Mouse (Mus musculus) adrenal gland, adult 8-10 months (tissue): ENCODE data around the gene Dclk1. TPM values are rescaled to one million over a fixed set of nuclear protein-coding genes. Genes with fewer than 3 reads are reported as not detected.

ENCODE experiments used
- DNase-seq: peaks from one replicate; pipeline ENCODE4 v3.0.0; 2022
- total RNA-seq, 4 experiments: library from RNA; stranded (reverse); gene quantifications; 2 replicates each; pipeline ENCODE4 v1.2.4; 2022

The Dclk1 gene
- total RNA-seq, 4 experiments from 2014 or later: 1.7 to 3.7 (median 2.4) TPM

- no peak for DNase-seq
These were observed 23.9 kb downstream of the Dclk1 start for GRCm38 (mm10) chr3:55266091-55266490.

DNA sequence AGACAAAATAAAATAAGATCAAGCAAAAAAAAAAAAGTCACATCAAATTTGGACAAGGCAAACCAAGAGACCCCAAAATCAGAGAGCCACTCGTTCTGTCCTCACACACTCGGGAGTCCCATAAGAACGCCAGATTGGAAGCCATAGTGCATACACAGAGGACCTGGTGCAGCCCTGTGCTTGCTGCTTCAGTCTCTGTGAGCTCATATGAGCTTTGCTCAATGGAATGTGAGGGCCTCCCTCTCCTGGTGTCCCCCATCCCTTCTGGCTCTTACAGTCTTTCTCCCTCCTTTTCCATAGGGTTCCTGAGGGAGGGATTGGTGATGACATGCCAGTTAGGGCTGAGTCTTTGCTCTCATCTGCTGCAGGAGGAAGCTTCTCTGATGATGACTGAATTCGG lies 27.6 kb downstream of the Dclk1 start:
- DNase-seq: no peak

DNA sequence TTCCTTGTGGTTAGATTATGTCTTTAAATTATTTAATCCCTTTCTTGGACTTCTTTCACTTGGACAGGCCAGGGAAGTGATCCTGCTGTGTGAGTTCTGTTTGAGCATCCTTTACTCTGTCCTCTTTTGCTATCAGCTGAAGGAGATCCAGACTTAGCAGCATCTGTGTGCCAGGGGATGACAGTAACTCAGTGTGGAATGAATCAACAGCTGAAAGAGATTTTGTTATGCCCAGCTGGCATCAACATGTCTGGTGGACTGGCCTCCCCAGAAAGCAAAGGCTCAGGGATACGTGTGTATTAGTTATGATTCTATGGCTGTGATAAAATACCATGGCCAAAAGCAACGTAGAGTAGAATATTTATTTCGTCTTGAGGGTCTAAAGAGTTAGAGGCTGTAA lies 28.2 kb downstream of the Dclk1 start:
- no peak for DNase-seq

- no peak for DNase-seq
These were observed 28.8 kb downstream of the Dclk1 start for GRCm38 (mm10) chr3:55270920-55271319.

GRCm38 (mm10) chr3:55272536-55272935 lies 30.4 kb downstream of the Dclk1 start:
- no peak for DNase-seq

DNA sequence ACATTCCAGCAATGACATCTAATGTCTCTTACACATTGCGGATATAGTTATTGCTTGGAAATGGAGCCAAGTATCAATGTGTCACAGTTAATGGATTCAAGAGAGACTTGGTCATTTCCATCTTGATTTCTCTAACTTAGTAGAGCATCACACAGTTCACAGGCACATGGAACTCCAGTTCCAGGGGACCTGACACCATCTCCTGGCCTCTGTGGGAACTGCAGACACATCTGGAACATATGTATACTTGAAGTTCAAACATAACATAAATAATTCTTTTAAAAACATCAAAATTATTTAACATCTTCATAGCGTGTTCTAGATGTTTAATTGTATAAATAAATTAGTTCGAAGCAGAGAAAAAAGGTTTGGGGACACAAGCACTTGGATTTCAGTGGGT lies 34.3 kb downstream of the Dclk1 start:
- no peak for DNase-seq

- no peak for DNase-seq
These were observed 34.7 kb downstream of the Dclk1 start for GRCm38 (mm10) chr3:55276851-55277250.

DNA sequence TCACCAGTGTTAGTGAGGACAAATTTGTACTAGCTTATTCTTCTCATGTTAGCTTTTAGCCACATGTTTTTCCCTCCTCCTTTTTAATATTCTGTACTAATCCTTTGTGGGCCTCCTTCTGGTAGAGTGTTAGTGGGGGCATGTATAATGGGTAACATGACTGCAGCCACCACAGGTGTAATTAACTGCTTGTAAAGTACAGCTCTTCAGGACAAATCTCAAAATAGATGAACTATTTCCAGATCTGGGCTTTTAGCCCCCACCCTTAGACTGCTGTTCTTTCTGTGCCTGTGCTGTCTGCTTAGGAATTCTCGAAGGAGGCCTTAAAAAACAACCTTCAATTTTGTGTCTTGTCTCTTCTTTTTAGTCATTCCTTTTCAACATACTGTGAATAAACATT lies 35.7 kb downstream of the Dclk1 start:
- no peak for DNase-seq

DNA sequence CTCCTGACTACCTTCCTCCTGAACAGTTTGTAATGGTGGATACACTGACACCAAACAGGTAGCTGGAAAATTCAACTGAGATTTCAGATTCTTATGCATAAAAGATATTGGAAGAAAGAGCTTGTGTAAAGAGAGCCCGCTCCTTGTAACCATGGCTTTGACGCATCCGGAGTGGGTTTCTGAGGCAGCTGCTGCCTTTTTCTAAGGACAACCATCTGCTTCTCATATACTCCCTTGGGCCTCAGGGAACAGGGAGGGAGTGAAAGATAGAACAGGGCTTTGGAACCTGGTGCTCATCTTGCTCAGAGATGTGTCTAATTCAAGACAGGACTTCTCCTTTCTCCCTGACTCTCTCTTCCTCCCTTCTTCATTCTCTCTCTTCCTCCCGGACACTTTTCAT lies 37.8 kb downstream of the Dclk1 start:
- no peak for DNase-seq

- DNase-seq: no peak
These were observed 38.3 kb downstream of the Dclk1 start for GRCm38 (mm10) chr3:55280471-55280870.

GRCm38 (mm10) chr3:55284215-55284614 lies 42.1 kb downstream of the Dclk1 start:
- DNase-seq: no peak

- no peak for DNase-seq
These were observed 46.6 kb downstream of the Dclk1 start for GRCm38 (mm10) chr3:55288726-55289125.

DNA sequence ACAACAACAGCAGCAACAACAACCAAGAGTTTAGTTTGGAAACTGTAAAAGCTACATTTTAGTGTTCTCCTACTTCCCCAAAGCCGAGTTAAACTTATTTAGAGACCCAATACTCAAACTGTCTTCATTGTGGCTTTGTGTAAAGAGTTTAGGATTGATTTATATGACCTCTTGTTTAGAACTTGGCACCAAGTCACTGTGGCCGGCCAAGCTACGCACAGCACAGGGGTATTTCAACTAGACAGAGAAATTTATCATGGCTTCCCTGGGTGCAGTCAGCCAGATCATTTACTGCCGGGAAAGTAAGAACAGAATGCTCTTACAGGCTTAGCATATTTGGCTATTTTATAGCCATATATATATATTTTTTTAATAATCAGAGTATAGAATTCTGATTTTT lies 49.8 kb downstream of the Dclk1 start:
- no peak for DNase-seq

GRCm38 (mm10) chr3:55292783-55293430 lies 50.7 kb downstream of the Dclk1 start:
- no peak for DNase-seq

DNA sequence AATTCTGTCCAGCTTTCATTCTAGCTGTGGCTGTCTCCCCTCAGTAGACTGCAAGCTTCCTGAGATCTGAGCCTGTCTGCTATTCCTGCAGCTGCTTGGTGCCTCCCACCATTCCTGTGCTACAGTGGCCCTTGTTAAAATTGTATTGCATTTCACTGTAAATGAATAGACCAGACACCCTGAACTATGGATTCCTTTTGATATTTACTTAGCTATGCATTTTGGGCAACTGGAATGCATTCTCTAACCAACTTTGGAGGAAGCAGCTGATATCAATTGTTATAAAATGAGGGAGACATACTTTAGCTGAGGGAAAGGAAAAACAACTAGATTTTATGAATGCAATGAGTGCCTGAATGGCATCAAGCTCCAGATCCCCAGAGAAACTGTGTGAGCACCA lies 63.5 kb downstream of the Dclk1 start:
- no peak for DNase-seq

DNA sequence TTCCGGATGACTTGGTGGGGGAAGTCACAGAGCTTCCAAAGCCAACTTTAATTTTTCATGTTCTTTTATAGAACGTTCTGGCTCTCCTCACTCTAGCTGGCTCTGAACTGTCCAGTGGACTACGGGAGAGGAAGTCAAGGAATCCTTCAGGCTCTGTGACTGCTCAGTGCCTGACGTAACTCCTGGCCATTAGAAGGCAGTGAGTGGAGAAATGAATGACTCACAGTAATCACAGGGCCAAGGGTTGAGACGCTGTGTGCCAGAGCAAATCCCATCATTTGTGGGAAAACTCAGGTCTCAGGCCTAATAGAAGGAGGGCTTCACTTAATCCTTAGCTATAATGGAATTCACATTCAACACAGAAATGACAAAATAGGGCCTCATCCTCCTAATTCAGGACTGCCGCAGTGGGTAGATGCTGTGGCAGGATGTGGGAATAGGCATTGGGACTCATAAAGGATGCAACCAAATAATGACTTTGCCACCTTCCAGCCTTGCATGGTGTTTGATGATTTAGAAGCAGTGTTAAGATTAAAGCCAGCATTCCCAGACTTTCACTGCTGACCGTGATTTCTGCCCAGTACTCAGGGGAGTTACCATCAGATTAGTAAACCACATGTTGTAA lies 65.5 kb downstream of the Dclk1 start:
- DNase-seq: peak; percentile 31

DNA sequence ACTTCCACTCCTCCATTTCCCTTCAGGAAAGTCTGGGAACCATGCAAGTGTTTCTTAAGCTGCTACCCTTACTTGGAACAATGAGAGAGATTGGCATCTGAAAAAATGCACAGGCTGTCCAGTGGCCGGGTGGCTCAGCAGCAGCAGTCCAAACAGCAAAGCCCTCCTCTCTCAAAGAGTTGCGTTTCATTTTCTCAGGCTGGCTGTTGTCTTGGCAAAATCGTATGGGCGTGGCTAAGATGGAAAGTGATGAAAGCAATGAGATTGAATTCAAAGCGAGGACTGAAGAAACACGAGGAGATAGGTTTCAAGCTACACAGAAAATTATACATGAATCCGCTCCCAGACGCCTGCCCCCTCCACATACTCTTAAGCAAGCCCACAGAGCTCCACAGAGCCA lies 67.8 kb downstream of the Dclk1 start:
- no peak for DNase-seq

DNA sequence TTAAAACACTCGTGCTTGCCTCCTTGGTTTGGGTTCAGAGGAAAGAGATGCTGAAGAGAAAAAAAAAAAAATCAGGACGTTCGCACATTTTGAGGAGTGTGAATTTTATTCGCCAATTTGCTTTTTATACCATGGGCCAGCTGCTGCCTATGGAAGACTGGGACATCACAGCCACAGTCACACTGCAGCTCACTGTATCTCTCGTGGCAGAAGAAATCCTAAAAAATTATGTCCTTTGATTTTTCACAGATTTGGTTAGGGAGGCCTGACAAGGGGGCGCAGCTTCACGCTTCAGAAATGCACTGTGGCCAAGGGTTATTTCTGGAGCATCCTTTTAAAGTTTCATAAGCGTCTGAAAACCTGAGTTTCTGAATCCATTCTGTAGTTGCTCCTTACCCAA lies 73.7 kb downstream of the Dclk1 start:
- DNase-seq: no peak

DNA sequence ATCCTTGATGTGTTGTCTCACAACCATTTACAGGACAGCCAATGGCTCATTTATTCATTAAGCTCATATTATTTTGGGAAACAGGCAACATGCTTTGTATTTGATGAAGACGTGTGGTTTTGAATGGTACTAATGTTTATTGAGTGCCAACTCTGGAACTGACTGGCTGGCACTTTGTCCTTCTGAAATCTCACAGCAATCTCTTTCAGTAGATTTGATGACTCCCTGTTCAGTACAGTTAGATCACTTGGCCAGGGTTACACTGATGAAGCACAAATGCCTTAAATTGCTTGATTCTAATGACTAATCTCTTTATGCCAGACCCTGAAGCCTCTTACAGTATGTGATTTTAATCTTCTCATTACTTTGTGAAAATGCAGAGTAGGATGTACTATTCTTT lies 75.9 kb downstream of the Dclk1 start:
- DNase-seq: no peak

DNA sequence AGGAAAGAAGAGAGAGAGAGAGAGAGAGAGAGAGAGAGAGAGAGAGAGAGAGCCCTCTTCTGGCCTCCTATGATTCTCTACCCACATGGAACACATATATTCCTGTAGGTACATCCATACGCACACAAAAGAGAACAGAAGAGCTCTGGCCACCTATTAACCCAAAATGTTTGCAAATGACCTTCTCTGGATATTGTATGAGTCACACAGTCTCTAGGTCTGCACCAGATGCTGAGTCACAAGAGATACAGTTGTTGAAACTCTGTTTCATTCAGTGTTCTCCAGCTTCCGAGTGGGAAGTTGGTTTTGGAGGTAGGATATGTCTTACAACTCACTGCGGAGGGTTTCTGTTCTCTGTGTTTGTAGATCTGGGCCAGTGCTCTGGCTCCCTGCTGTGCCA lies 78.4 kb downstream of the Dclk1 start:
- DNase-seq: peak; percentile 5

DNA sequence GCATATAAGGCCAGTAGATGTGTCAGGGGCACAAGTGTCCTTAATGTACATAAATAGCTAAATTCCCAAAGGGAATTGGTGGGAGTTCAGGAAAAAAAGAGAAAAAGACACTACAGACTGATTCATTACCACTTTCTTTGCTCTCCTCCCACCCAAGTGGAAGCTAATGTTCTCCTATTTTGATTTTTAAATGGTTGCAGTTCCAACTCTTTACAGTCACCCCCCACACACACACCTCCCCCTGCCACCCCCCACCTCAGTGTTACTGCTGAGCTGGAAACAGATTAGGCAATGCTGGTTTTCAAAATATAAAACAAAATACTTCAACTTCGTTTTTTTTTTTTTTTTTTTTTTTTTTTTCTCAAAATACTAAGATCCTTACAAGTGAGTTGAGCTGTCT lies 81.9 kb downstream of the Dclk1 start:
- DNase-seq: no peak

- no peak for DNase-seq
These were observed 88.3 kb downstream of the Dclk1 start for GRCm38 (mm10) chr3:55330496-55330895.

- no peak for DNase-seq
These were observed 89.5 kb downstream of the Dclk1 start for GRCm38 (mm10) chr3:55331694-55332093.

- DNase-seq: no peak
These were observed 91.3 kb downstream of the Dclk1 start for GRCm38 (mm10) chr3:55333511-55333910.

GRCm38 (mm10) chr3:55336895-55337294 lies 94.7 kb downstream of the Dclk1 start:
- no peak for DNase-seq
